Mouse (Mus musculus) layer of hippocampus, adult 9-10 months (tissue): Measurements from ENCODE around the gene Srrm1.
"Not testable (repeated sequence)": the region's sequence is repeated elsewhere in the genome, so short reads cannot be mapped to it uniquely, and the experiment has no call there.

ENCODE experiments used
- DNase-seq: peaks from one replicate; pipeline ENCODE4 v3.0.0; 2022; ENCODE audit warnings: low spot score

Srrm1 gene

DNA sequence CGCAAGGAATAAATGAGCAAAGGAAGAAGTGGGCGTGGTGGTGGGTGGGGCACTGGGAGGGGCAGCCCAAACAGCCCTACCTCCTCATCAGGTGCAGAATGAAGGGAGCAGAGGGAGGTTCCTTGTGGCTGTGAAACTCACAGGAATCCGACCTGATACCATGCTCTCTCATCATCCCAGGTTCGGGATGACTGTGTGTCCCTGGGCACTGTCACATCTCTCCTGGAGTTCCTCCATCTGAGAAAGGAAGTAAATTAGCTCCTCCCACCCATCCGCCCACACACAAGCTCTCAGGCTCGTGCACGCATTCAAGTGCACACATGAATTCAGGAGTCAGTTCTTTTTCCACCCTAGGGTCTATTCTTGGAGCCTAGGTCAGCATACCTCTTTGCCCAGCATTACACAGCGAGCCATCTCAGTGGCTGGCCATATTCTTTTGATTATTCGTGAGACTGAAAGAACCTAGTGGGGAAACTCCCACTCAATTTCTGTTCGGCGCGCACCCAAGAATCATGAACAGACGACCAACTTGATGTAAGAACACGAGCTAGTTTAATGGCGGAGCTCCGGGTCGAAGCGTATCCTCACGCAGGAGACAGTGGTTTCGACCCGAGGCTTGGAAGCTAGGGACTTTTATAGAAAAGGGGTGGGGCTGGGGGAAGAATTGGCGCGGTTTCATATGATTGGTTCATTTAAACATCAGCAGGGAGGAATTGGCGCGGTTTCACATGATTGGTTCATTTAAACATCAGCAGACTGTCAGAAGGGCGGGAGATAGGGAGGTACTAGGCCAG, 52.7 kb downstream of the Srrm1 start:
- DNase-seq, result no peak

DNA sequence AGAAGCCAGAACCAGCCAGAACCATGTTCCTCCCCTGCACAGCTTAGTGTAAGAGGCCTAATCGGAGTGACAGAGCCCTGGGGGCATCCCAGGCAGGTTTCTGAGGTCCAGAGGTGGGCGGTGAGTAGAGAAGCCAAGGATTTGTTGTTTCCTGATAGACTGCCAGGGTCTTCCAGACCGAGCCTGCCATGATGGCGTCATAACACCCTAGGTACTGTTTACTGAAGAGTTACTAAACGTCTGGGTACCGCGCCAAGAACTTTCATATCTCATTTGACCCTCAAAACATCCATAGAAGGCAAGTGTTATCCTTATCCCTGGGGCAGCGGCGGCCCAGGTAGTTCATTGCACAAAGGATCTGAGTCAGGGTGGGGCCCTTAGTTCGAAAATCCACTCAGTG, 54.4 kb downstream of the Srrm1 start:
- no peak for DNase-seq

GRCm38 (mm10) chr4:135297931-135298546, 55.1 kb downstream of the Srrm1 start:
- no peak for DNase-seq

- no peak for DNase-seq
These were observed 56.0 kb downstream of the Srrm1 start for GRCm38 (mm10) chr4:135297146-135297545.

DNA sequence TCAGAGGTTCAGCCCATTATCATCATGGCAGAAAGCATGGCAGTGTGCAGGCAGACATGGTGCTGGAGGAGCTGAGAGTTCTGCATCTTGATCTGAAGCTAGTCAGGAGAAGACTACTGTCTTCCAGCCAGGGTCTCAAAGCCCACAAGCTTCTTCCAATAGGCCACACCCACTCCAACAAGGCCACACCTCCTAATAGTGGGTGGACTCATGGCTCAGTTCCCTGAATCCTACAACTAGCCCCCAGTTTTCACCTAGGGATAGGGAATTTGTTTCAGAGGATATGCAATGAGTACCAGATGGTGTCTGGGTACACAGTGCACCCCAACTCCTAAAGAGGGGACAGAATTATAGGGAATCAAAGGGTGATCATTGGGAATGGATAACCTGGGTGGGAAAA, 56.6 kb downstream of the Srrm1 start:
- no peak for DNase-seq

- DNase-seq, result no peak
These were observed 59.3 kb downstream of the Srrm1 start for GRCm38 (mm10) chr4:135293813-135294212.

DNA sequence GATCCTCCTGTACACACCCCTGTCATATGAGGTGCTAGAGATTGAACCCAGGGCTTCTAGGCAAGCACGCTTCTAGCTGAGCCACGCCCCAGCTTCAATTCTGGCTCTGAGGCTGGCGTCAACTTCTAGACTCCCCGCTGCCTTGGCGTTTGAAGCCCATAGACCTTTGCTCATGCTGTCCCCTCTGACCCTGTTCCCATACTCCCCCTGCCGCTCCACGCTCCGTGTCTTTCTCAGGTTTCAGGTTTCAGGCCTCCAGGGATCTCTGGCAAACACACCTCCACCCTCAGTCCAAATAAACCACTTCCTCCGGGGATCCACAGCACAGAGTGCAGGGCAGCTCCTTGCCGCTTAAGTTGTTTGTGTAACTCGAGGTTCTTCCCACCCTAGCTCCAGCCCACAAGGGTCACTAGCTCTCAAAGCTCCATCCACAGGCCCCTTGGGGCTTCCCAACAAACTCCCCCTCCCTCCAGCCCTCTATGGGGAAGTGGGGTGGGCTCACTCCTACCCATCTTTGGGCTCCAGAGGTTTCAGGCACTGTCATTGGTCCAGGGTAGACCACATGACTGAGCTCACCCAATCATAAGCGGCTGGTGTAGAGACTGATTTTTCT, 60.5 kb downstream of the Srrm1 start:
- no peak for DNase-seq

DNA sequence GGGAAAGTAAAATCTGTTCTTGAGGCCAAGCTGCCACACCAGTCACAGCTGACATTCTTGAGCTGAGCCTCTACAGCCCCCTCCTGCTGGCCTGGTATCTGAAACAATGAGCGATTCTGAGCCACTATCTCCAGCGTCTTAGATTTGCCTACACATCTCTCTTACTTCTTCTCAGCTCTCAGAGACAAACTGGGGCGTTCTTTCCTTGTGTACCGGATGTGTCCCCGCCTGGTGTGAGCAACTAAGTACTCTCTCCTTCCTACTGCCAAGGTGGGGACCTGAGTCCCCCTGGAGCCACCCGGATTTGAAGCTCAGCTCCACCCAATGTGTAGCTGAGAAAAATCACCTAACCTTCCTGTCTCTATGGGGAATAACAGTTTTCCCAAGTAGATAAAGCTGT, 61.3 kb downstream of the Srrm1 start:
- DNase-seq, result no peak

- DNase-seq, result no peak
These were observed 61.9 kb downstream of the Srrm1 start for GRCm38 (mm10) chr4:135291199-135291598.

- DNase-seq, result no peak
These were observed 65.1 kb downstream of the Srrm1 start for GRCm38 (mm10) chr4:135287975-135288374.

DNA sequence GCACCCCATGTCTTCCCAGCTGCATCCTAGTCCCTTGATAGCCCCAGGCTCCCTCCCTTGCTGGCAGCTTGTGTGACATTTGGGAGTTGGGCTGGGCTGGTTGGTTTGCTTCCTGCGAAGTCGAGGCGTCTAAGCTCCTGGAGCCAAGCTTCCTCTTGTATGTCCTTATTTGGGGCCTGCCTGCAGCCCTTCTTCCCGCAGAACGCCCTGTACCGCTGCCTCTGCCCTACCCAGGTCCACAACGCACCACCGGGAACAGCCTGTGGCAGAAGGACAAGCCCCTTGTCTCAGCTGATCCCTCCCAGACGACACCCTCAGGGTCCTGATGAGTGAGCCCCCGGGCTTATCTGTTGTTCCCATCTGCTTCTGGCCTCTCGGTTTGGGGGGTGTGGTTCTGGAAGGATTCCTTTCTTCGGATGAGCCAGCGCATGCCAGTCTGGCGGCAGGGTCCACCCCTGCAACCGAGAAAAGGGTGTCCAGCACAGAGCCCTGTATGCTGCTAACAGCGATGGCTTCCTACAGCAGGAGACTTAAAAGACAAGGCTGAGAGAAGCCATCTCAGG, 66.2 kb downstream of the Srrm1 start:
- no peak for DNase-seq

- no peak for DNase-seq
These were observed 67.0 kb downstream of the Srrm1 start for GRCm38 (mm10) chr4:135286033-135286622.

DNA sequence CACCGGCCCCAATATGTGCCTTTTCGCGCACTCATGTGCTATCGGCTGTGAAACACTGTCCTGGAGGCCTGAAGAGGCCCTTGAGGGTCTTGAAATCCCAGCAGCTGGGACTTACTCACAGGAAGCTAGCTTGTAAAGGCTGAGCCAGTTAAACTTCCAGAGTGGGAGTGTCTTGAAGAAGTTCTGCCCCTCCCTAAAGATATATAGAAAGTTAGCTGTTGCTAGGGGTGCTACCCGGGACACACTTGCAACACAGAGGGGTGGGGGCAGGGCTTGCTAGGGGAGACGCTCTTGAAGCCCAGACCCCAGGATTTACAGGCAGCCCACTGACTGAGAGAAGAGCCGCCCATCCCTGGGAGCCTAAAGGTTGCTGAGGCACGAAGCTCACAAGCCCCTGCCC, 67.7 kb downstream of the Srrm1 start:
- no peak for DNase-seq

DNA sequence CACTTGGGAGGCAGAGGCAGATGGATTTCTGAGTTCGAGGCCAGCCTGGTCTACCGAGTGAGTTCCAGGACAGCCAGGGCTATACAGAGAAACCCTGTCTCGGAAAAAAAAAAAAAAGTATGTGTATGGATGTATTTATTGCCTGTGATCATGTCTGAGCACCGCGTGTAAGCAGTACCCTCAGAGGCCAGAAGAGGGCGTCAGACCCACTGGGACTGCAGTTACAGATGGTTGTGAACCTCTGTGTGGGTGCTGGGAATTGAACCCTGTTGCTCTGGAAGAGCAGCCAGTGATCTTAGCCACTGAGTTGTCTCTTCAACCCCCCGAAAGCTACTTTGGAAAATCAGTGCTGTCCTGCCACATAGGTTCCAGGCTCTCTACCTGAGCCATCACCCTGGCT, 69.2 kb downstream of the Srrm1 start:
- no peak for DNase-seq

DNA sequence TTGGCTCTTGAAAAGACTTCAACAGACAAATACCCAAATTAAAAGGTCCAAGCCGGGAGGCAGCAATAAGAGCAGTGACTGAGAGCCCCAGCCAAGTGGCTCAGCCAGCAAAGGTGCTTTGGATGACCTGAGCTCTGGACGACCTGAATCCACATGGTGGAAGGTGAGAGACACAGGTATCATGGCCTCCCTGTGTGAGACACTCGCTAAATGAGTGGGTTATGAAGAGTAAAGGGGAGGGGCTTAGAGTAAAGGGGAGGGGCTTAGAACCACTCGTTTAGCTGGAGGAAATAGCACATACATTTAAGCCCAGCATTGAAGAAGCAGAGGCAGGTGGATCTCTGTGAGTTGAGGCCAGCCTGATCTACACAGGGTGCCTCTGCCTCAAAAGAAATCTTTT, 69.7 kb downstream of the Srrm1 start:
- no peak for DNase-seq

DNA sequence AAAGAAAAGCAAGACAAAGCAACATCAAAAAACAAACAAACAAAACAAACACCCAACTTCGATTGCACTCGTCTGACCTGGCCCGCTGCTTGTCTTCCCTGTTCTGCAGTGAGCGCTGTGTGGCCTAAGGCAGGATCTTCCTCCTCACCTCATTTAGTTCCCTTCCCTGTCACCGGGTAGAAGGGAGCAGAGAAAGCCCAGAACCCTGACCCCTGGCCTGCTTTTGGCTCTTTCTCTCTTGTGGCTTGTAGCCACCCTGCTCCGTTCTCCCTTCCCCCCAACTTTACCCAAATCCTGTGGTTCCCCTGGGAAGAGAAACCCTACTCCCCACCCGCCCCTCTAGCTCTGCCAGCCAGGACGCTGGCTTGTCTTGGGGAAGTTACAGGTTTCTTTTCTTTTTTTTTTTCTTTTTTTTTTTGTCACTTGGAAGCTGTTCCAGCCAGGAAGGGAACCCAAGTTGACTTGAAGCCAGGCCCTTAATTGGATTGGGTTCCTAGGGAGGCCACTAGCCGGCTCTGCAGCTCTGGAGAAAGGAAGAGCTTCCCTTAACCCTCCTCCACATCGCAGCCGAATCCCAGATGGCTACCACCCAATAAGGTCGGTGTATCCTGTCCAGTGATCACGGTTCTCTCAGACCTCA, 70.3 kb downstream of the Srrm1 start:
- no peak for DNase-seq

- not testable (repeated sequence) for DNase-seq
These were observed 73.1 kb downstream of the Srrm1 start for GRCm38 (mm10) chr4:135280016-135280415.

DNA sequence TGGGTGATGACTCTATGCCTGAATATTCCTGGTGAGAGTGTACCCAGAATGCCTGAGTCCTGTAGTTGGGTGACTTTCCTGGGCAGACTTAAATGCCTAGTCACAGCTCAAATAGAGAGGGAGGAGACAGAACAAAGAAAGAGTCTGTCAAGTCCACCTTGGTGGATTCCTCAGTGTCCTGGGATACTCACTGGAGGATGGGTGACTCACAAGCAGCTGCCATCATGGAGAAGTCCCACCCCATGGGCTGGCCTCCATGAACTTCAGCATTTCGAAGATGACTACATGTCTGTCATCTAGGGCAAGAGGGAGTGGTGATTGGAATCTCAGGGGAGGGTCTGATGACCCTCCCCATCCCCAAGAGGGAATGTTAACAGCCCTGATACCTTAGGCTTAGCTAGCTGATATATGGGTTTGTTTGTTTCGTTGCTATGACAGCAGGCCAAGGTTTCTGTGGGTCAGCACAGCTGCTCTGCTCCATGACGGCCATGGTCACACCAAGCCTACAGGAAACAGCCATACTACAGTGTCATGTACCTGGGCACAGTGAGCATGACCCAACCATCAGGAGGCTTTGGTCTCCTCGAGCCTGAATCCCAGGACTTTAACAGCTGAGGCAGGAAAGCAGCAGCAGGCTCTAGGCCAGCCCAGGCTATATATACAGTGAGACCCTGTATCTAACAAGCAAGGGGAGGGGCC, 76.3 kb downstream of the Srrm1 start:
- DNase-seq, result no peak

DNA sequence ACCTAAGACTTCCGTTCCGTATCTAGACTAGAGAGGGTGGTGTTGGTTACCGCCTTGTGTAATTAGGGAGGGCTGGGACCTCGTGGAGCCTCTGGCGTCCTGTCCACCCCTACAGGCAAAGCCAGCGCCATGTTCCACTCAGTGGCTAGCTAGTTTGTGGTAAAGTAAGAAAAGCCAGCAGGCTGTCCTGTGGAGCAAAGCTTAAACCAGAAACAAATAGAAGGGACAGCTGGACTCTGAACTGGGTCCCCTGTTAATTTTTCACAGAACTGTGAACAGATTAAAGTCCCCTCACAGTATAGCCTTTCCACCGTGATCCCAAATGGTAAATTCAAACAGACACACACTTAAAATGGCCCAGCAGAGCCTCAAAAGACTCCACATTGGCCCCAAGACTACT, 78.4 kb downstream of the Srrm1 start:
- DNase-seq, result no peak

DNA sequence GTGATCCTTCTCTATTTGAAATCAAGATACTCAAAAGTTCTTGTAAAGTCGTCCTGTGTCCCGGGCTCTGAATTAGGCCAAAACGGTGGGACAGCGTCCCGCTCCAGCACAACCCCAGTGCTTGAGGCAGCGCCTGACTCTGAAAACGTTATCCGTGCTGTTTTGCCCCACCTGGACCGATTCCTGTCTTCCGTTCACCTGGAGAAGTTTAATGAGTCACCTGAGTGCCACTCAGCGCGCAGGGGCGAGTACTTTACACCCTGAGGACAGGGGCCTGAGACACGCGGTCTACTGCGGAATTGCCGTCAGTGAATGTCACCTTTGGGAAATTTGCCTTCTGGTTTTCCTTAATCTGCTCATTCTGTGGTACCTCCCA, 79.8 kb downstream of the Srrm1 start:
- DNase-seq, result no peak

DNA sequence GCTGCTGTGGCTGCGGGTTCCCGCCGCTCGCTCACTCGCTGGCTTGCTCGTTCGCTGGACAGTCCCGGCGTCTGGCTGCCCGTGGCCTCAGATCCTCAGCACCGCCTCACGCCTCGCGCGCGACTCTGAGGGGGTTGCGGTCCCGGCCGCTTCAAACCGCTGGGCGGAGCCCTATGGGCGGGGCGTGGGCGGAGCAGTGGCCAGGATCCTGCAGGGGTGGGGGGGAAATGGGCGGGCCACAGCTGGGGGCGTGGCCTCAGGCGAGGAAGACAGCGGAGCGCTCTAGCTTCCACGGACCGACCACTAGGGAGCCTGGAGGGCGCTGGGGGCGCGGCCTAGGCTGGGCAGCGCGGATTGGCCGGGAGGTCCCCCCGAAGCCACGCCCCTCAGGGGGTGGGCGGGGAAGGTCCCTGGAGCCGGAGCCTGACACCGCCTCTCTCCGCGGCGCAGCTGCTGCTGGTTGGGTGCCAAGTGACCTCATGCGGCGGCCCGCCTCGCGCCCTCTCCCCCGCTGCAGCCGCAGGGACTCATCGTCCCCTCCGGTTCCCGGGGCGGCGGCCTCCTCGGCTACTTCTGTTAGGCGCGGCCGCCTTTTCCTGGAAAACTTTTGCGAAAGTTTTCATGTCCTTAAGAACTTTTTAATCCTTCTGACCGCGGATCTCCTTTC, 80.3 kb downstream of the Srrm1 start, which contains the start of gene Clic4:
TSS of gene Clic4 (minus strand) at position 175 of the 667 bp plus-strand sequence.
- peak; percentile 68 for DNase-seq
